Mouse (Mus musculus): ENCODE results near the gene Ncoa7. TPM values are rescaled to one million over a fixed set of nuclear protein-coding genes. Genes with fewer than 3 reads are reported as not detected.

Gene Ncoa7
- total RNA-seq, 2 experiments from 2014 or later, result 16.0 to 23.0 TPM

DNA sequence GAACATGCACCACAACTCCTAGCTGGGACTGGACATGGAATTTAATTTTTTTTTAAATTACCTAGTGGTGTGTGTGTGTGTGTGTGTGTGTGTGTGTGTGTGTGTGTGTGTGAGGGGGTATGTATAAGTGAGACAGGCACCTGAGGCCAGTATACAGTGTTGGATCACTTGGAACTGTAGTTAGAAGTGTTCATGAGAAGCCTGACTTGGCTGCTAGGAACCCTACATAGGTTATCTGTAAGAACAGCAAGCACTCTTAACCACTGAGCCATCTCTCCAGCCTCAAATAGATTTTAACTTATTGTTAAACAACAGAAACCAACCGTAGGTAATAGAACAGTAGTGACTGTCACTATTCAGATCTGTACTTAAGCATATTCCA lies 14.8 kb downstream of the Ncoa7 start:
- ATAC-seq (replicated peaks; ENCODE audit: poor library complexity), result no peak

DNA sequence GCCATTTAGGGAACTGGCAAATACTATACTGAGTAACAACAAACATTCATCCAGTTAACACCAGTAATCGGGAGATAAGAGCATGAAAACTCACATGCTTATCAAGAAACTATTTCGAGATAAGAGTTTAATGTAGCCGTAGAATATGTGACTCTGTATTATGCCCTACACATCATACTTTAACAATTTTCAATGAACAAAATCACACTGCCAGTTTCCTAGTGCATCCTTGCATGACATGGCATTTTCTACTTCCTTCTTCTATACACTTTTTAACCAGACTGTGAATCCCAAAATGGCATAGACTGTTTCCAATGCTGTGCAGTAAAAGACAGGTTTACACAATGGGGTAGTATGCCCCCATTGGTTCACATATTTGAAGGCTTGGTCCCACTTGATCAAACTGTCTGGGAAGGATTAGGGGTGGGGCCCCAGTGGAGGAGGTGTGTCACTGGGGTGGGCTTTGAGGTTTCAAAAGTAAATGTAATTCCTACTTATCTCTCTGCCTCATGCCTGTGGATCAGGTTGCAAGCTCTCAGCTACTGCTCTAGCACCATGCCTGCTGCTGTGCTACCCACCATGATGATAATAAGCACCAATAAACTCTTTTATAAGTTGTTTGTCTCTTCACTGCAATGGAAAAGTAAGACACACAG lies 15.3 kb downstream of the Ncoa7 start:
- ATAC-seq (replicated peaks; ENCODE audit: poor library complexity), result peak; percentile 56

- peak; percentile 83 for ATAC-seq (replicated peaks; ENCODE audit: poor library complexity)
These were observed 16.9 kb downstream of the Ncoa7 start for GRCm38 (mm10) chr10:30786103-30786754.

GRCm38 (mm10) chr10:30780921-30781320 lies 22.2 kb downstream of the Ncoa7 start:
- 0 out of 2 replicates have a peak, but pooled peaks have one; percentile 21 for ATAC-seq (replicated peaks; ENCODE audit: poor library complexity)

GRCm38 (mm10) chr10:30778240-30778639 lies 24.9 kb downstream of the Ncoa7 start:
- peak; percentile 81 for ATAC-seq (replicated peaks; ENCODE audit: poor library complexity)

DNA sequence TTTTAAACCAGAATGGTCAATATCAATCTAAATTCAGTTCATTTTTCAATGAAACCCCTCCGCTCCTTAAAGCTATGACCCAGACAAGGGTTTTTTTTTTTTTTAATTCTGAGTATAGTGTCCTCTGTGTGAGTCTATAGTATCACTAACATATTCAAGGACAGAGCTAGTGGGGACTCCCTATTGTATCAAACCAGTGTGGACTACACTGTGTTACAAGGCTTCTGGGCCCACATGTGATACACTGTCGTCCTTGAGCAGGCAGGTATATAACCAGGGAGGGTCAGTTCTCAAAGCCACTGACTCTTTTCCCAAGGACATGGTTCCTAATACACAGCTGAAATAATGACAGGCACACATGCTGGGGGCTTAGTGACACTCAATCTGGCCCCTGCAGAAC lies 27.1 kb downstream of the Ncoa7 start:
- ATAC-seq (replicated peaks; ENCODE audit: poor library complexity), result no peak

DNA sequence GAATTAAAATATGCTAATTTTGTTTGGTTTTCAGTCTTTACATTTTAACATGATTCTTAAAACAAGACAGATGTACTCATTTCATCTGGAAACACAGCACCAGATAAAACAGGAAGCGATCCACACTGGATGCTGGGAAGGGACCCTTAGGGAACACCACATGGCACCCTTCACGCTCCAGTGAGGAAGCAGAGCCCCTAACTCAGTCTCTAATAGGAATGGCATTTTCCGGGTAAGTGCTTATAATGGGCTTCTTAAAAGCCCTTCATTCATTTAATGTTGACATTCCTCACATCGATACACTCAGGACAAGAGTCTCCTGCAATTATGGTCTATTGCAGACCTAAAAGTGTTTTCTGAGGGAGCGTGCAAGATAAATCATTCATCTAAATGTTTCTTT lies 27.6 kb downstream of the Ncoa7 start:
- ATAC-seq (replicated peaks; ENCODE audit: poor library complexity), result no peak

GRCm38 (mm10) chr10:30774396-30774795 lies 28.7 kb downstream of the Ncoa7 start:
- no peak for ATAC-seq (replicated peaks; ENCODE audit: poor library complexity)

DNA sequence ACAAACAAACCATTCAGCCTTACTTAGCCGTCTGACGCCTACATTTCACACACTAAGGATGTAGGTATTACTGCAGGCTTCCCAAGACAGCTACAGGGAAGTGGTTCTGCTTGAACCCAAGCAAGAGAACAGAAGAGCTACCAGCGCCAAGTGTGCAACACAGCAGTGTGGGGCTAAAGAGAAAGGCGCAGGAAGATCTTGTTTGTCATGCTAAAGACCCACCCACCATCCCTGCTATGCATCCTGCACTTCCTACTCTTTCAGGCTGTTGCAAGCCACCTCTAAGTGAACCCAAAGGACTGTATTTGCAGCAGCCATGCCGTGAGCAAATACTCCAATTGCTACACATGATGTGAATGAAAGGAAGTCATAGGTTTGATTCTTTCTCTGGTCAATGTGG lies 29.9 kb downstream of the Ncoa7 start:
- ATAC-seq (replicated peaks; ENCODE audit: poor library complexity), result peak; percentile 26; the same call in 1 of the 2 replicates

- ATAC-seq (replicated peaks; ENCODE audit: poor library complexity), result no peak
These were observed 31.5 kb downstream of the Ncoa7 start for GRCm38 (mm10) chr10:30771417-30772158.

DNA sequence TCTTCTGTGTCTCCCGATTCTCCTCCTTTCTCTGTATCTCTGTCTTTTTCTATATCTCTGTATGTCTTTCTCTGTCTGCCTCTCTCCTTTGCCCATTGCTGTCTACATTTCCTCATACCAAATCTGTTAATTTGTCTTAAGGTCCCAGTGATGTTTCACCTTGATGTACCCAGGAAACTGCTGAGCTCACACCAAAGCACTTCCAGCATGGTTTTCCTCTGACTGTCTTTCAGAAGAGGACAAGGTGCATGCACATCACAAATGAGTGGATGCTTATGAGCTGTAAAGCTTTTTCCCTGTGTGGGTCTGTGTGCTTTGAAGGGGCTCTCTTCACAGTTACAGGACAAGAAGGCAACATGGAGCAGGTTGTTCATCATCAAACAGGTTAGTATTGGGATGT lies 34.3 kb downstream of the Ncoa7 start:
- ATAC-seq (replicated peaks; ENCODE audit: poor library complexity), result no peak

- no peak for ATAC-seq (replicated peaks; ENCODE audit: poor library complexity)
These were observed 34.9 kb downstream of the Ncoa7 start for GRCm38 (mm10) chr10:30768250-30768649.

- ATAC-seq (replicated peaks; ENCODE audit: poor library complexity), result peak; percentile 100
These were observed 39.9 kb downstream of the Ncoa7 start for GRCm38 (mm10) chr10:30763179-30763770.

- ATAC-seq (replicated peaks; ENCODE audit: poor library complexity), result no peak
These were observed 40.7 kb downstream of the Ncoa7 start for GRCm38 (mm10) chr10:30762284-30762964.

DNA sequence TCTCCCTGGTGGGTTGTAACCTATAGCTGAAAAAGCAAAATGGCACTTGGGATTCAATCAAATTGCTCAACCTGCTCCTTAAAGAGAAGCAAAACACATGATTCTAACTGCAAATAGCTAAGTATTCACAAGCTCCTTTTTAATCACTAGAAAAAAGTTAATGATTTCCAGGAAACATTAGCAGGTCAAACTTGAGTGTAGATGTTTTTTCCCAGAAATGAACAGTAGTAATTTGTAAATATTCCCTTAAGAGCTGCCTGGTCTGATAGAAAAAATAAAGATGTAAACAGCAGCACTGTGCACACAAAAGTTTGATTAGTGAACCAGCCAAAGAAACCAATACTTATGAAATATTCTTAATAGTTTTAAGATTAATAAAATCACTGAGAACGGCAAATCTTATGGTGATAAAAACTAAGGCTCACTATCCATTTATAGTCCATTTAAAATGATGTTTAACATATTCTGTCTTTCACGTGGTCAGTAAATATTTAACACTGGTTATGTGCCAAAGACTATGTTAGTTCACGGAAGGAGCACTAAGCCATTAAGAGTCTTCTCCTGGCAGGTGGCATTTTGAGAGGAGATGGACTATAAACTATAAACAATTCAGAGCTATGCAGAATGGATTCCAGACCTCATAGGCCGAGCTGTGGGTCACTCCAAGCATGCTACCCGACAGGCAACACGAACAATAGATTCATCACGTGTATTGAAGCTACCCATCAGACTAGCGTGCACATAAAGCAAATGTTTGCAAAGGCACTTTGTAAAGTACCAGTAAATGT lies 43.6 kb downstream of the Ncoa7 start:
- ATAC-seq (replicated peaks; ENCODE audit: poor library complexity), result no peak

DNA sequence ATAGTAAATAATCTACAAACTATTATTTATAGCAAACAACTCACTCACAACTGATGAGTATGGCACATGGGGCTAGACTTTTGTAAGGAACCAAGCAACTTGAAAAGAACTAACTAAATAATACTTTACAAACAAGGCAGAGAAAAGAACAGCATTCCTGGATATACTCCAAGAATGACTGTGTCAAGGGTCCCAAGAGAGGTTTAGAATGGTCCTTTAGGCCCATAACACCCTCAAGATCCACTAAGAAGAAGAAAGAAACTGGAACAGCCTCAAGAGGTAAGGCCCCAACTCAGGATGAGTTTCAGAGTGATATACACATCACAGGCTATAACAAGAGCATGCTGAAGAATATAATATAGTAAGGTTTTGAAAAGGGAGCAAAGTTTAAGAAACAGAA lies 47.1 kb downstream of the Ncoa7 start:
- no peak for ATAC-seq (replicated peaks; ENCODE audit: poor library complexity)

GRCm38 (mm10) chr10:30754825-30755457 lies 48.2 kb downstream of the Ncoa7 start:
- ATAC-seq (replicated peaks; ENCODE audit: poor library complexity), result peak; percentile 71

DNA sequence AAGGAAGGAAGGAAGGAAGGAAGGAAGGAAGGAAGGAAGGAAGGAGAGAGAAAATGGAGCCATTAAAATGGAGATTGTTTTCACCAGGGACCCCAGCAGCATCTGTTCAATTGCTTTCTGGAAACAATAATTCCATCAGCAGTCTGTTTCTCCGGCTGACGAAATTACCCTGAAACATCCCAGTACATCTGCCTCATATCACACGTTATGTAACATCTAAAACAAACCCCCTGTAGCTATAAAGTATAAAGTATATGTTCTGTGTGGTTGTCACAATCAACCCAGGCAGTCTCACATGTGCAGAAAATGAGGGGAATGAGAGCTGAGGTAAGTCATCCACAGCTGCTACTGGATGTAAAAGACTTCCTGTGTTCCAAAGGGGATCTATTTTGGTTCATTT lies 49.0 kb downstream of the Ncoa7 start:
- ATAC-seq (replicated peaks; ENCODE audit: poor library complexity), result no peak

DNA sequence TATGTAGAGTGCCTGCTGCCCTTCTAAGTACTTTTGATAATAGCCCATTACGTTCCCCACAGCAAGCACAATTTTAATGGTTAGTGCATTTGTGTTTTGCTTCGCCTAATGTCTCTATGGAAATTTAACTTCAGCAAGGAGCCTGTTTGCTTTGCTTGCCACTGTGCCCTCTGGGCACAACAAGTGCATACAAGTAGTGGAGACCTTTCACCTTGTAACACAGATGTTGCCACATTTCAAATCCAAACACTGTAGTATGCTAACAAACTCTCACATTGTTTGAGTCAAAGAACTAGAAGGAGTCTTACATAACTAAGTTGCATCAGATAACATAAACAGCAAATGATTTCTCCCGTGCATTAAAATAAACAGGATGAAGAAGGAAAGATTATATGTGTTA lies 50.6 kb downstream of the Ncoa7 start:
- ATAC-seq (replicated peaks; ENCODE audit: poor library complexity), result no peak

DNA sequence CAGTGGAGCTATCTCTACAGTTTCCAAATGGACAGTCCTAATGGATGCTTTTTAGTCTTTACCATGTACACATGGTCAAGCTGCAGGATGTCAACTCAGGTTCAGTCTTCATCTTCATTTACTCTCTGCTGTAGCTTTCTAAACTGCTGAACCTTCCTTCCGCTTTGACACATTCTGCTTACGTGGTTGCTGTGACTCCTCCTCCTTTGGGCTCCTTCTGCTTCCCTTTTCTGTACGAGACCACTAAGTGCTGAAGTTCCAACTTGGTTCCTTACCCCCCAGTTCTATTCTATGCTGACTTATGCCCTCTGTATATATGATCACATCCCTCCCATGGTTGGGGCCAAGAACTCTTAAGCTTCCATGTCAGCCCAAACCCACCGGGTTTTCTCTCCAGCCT lies 51.5 kb downstream of the Ncoa7 start:
- ATAC-seq (replicated peaks; ENCODE audit: poor library complexity), result peak; percentile 73

All from megakaryocyte progenitor cell, adult 5-6 weeks (primary cell).